Mouse (Mus musculus) frontal cortex, postnatal 14 days (tissue): ENCODE data around the gene Ripor2.
"Not testable (repeated sequence)": the region's sequence is repeated elsewhere in the genome, so short reads cannot be mapped to it uniquely, and the experiment has no call there.

Experiments
- DNase-seq, 2 experiments: peaks; one replicate each; pipeline ENCODE4 v3.0.0; 2022; ENCODE audit warnings: low spot score in 2 of 2

Ripor2 gene

GRCm38 (mm10) chr13:24761403-24762227 lies 179.6 kb downstream of the Ripor2 start, which contains the start of gene Gmnn:
TSS of gene Gmnn (minus strand) at chr13:24761923.
- peak; percentile 47 to 75 for DNase-seq

DNA sequence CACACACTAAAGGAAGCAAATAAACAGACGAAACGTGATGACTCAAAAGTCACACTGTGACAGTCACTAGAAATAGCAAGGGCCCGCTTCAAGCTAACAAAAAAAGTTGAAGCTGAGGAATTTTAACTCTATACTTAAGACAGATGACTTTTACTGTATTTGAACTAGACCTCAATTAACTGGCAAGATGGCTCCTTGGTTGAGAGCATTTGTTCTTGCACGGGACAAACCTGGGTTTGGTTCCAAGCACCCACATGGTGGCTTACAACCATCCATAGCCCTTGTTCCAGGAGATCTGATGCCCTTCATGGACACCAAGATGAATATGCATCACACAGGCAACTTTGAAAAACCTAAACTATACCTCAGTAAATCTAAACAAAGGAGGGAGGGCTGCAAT lies 180.3 kb downstream of the Ripor2 start:
- DNase-seq: no peak

DNA sequence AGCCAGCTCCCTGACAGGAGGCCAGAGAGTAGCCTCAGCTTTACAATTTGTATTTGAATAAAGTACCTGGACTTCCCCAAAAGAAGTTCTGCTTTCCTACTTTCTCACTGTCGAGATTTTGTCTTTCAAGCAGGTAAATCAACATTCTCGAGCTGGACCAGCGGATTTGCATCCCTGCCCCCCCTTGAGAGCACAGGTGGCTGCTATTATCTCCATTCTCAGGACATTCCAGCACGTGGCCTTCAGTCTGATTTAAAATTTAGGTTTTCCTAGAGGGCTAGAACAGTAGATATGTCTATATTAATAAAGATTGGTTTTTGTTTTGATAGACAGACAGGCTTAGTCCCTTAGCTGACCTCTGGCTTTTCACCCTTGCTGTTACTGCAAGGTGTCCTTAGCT lies 185.8 kb downstream of the Ripor2 start:
- not testable (repeated sequence) for DNase-seq

- not testable (repeated sequence) for DNase-seq
Measured at GRCm38 (mm10) chr13:24771482-24771881, 189.5 kb downstream of the Ripor2 start.

GRCm38 (mm10) chr13:24776146-24776844 lies 194.3 kb downstream of the Ripor2 start:
- no peak for DNase-seq

DNA sequence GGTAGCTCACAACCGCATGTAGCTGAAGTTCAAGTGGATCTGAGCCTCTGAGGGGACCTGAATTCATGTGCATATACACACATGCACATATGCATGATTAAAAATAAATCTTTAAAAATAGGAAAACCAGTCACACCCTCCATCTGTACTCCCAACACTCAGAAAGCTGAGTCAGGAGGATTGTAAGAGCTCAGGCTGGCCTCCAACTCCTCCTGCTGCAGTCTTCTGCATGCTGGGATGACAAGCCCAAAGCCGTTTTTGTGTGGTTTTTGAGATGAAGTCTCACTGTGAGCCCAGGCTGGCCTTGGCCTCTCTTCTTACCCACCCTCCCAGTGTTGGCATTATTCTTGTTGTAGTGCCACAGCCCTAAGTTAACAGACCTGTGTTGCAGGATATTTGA lies 196.0 kb downstream of the Ripor2 start:
- DNase-seq: no peak

- no peak for DNase-seq
Measured at GRCm38 (mm10) chr13:24778706-24779380, 196.9 kb downstream of the Ripor2 start.

DNA sequence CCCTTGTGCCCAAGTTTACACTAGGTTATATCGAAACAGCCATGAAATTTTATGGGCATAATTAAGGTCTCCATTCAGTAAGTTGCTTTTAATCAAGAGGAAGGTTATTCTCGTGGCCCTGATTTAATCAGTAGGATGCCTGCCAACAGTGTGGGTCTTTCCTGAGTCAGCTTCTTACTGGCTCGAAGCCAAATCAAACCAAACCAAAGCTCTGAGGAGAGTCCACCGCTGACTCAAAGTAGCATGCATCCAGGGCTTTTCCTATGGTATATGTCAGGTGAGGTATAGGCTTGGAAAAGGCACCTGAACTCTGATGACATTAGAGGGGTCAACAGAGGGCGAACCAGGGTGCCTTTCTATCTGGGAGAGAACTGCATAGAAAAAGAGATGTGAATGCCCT lies 199.9 kb downstream of the Ripor2 start:
- no peak for DNase-seq
